Mouse (Mus musculus) kidney, adult 2 months (tissue): ENCODE measurements around the gene Bpgm. TPM values are rescaled to one million over a fixed set of nuclear protein-coding genes. Genes with fewer than 3 reads are reported as not detected.

ENCODE experiments used
- DNase-seq: peaks from one replicate; pipeline ENCODE4 v3.0.0; 2021
- H3K27ac ChIP-seq: fragments of 200-500 bp; 2 replicates; pipeline ENCODE4 v1.5.1; 2012; ENCODE audit warnings: low read depth, low read length, control low read depth, inconsistent platforms; ENCODE audit not compliant: insufficient read depth
- H3K27me3 ChIP-seq: fragments of 200-500 bp; replicated peaks from 2 replicates; pipeline ENCODE4 v1.6.1; 2012; ENCODE audit warnings: mild to moderate bottlenecking, moderate library complexity, low read length, inconsistent platforms; ENCODE audit not compliant: control insufficient read depth, insufficient read depth
- H3K36me3 ChIP-seq: fragments of 200-500 bp; 2 replicates; pipeline ENCODE4 v1.6.1; 2012; ENCODE audit warnings: mild to moderate bottlenecking, moderate library complexity, low read length, inconsistent platforms; ENCODE audit not compliant: control insufficient read depth, insufficient read depth
- H3K4me1 ChIP-seq: fragments of 200-500 bp; 2 replicates; pipeline ENCODE4 v1.6.1; 2011; ENCODE audit warnings: low read length; ENCODE audit not compliant: control insufficient read depth, insufficient read depth
- H3K4me3 ChIP-seq: fragments of 200-500 bp; 2 replicates; pipeline ENCODE4 v1.5.1; 2011; ENCODE audit warnings: mild to moderate bottlenecking, low read depth, low read length, control low read depth; ENCODE audit not compliant: insufficient read depth
- CTCF ChIP-seq: fragments of 200-500 bp; conservative IDR thresholded peaks from 2 replicates; pipeline ENCODE4 v1.5.1; 2011; ENCODE audit warnings: low read depth, mild to moderate bottlenecking, control low read depth, low read length, moderate library complexity, mixed read lengths; ENCODE audit not compliant: insufficient read depth, insufficient read length
- POLR2A ChIP-seq: fragments of 200-500 bp; IDR thresholded peaks from one replicate; pipeline ENCODE4 v1.6.1; 2011; ENCODE audit warnings: low read depth, low read length, control low read depth
- WGBS: fragments of 180-500 bp; shearing (Covaris S2); methylation state at CpG from one replicate; pipeline ENCODE4 v1.1.7; 2018; 5-methylcytosine and 5-hydroxymethylcytosine counted together
- polyA plus RNA-seq: library from polyadenylated mRNA; depleted of rRNA; stranded (reverse); fragments of >200 nt; gene quantifications from 2 replicates; pipeline ENCODE4 v1.2.3, GENCODE M21; 2012

Bpgm gene
- polyA plus RNA-seq, 1 experiment = 32.4 TPM

DNA sequence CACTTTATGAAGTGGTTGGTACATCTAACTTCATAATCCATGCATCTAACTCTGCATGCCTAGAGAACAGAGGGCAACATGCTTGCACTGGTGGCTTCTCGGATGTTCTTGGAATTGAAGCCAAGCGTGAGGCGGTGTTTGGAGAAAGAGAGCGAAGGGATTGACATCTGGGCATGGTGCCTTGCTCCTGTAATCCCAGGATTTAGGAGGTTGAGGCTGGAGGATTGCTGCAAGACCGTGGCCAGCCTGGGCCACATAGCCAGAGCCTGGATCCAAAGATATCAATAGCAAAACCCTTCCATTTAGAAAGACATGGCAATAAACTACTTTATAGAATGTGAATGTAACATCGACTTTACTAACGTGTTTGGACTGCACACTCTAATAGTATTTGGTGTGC lies 2.0 kb downstream of the Bpgm start:
- TF ChIP-seq CTCF (no peak), POLR2A (no peak)
- peak overlapping the region; percentile 80; the same call in 1 of the 2 replicates for H3K27ac ChIP-seq

DNA sequence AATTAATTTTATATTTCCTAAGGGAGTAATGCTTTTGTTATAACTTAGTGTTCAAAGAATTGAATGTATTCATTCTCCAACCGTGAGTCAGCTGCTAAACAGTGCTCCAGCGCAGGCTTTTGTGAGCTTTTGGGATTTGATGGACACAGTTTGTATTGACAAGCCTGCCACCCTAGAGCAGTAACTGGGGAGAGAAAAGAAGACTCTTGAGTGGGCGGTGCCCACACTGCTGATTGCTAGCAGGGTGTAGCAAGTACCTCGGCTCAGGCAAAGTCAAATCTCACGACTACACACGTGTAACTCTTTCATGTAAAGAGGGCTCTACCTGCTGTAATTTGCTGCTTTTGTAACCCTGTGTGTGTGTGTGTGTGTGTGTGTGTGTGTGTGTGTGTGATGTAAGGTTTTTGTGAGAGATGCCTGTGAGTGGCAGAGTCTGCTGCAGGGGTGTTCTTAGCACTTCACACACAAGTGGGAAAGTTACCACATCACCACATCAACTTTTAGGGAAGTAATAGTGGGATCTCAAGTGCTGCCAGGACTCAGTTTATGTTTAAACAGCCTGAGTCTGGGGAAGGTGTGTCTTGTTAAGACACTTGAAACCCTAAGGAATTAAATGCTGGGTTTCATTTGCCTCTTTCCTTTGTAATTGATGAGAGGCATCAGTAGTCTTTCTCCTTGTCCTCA lies 2.8 kb downstream of the Bpgm start:
- peak; percentile 60 for DNase-seq
- Histone ChIP-seq H3K4me1 (peaks cover 29% of the 10 kb centered on the region; the same call in 1 of the 2 replicates), H3K27ac (peak overlapping the region; percentile 80), H3K36me3 (no peaks in the 10 kb centered on the region), H3K27me3 (no peaks in the 10 kb centered on the region), H3K4me3 (no peak overlapping the region)
- WGBS = 34% methylated on average over 6 of the region's 6 CpGs
- no peak for TF ChIP-seq POLR2A
- no peak for TF ChIP-seq CTCF

More for the DNA sequence above, 2.0 kb downstream of the Bpgm start:
- H3K36me3 ChIP-seq = no peaks in the 10 kb centered on the region
- DNase-seq = peak; percentile 54
- no peaks in the 10 kb centered on the region for H3K27me3 ChIP-seq
- peaks cover 29% of the 10 kb centered on the region; the same call in 1 of the 2 replicates for H3K4me1 ChIP-seq
- WGBS = 65% methylated on average over 7 of the region's 7 CpGs
- H3K4me3 ChIP-seq = no peak overlapping the region

DNA sequence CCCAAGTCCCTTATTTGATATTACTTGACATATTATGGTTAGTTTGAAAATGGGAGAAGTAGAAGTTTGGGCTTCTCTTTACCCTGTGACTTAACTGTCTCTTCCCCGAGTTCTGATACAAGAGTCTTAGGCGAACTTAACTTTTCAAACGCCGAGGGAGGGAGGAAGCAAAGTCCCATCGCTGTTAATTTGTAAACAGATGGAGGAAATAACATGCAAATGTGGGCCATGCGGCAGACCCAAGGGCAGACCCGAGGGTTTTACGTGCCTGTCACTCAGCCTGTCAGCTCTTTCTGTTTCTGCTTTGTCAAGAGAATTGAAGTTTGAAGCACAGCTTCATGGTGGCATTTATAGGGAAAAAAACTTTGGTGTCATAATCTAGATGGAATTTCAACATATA lies 3.5 kb downstream of the Bpgm start:
- Histone ChIP-seq H3K27ac (0 out of 2 replicates have a peak overlapping the region, but pooled peaks have one; percentile 26), H3K4me3 (no peak overlapping the region), H3K36me3 (no peaks in the 10 kb centered on the region), H3K27me3 (no peaks in the 10 kb centered on the region), H3K4me1 (peaks cover 29% of the 10 kb centered on the region; the same call in 1 of the 2 replicates)
- peak; percentile 90 for DNase-seq
- TF ChIP-seq CTCF (no peak), POLR2A (no peak)
- 17% methylated on average over 8 of the region's 8 CpGs for WGBS

DNA sequence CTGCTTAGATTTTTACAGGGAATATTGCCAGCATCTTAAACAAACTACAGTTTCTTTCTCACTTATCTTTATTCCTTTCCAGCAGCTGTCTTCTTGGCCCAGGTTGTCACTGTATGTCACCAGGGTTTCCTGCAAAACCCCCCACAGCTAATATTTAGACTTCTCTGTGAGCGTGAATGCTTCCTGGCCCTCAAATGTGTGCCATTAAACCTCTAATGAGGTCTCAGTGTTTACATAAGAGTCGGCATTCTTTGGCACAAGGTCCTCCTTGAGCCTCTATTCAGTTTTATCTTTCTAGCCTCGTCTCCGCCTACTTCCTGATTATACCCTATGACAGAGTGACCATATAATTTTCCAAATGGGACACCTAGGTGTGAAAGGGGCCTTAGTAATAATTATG lies 4.7 kb downstream of the Bpgm start:
- peaks cover 24% of the 10 kb centered on the region; the same call in 1 of the 2 replicates for H3K4me1 ChIP-seq
- TF ChIP-seq CTCF (no peak), POLR2A (no peak)
- 30% methylated on average over 4 of the region's 4 CpGs for WGBS
- no peak overlapping the region for H3K4me3 ChIP-seq
- no peak overlapping the region for H3K27ac ChIP-seq
- no peak for DNase-seq
- no peaks in the 10 kb centered on the region for H3K36me3 ChIP-seq
- H3K27me3 ChIP-seq = no peaks in the 10 kb centered on the region

DNA sequence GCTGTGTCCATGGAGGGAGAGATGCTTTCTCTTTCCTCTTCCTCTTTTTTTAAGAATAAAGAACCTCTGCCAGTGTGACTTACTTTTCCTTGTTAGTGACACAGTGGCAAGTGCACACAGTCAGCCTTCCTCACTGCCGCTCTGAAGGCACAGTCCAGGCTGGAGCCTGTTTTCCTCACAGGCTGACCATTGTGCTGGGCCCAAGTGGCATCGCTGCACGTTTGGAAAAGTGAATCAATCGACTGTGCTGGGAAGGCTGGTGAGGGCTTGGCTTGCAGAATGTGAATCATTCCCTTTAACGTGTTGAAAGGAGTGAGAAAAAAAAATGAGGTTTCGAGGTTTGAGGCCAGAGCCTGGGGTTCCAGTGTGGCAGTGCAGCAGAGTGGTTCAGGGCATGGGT lies 5.3 kb downstream of the Bpgm start:
- WGBS = 76% methylated on average over 6 of the region's 6 CpGs
- Histone ChIP-seq H3K4me3 (no peak overlapping the region), H3K4me1 (peaks cover 24% of the 10 kb centered on the region; the same call in 1 of the 2 replicates), H3K27ac (no peak overlapping the region), H3K36me3 (no peaks in the 10 kb centered on the region), H3K27me3 (no peaks in the 10 kb centered on the region)
- no peak for DNase-seq
- TF ChIP-seq POLR2A (no peak), CTCF (no peak)

DNA sequence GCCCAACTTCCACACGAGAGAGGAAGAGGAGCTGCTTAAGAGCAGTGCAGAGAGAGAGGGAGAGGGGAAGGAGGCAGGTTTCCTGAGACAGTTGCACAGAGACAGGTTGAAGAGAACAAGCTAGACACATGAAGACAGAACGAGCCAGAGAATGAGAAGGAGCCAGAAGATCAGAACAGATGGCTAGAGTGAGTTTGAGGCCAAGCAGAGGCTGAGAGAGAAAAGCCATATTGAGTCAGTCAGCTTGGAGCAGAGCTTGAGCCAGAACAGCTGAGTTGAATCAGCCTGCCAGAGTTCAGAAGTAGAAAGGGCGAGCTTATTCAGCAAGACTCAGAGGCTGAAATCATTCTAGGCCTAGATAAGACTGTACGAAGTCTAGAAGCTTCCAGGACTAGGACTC lies 6.8 kb downstream of the Bpgm start:
- H3K4me3 ChIP-seq = no peak overlapping the region
- no peaks in the 10 kb centered on the region for H3K36me3 ChIP-seq
- H3K27me3 ChIP-seq = no peaks in the 10 kb centered on the region
- 67% methylated on average over 4 of the region's 4 CpGs for WGBS
- no peak overlapping the region for H3K27ac ChIP-seq
- H3K4me1 ChIP-seq = peaks cover 24% of the 10 kb centered on the region; the same call in 1 of the 2 replicates
- TF ChIP-seq CTCF (no peak), POLR2A (no peak)
- DNase-seq = peak; percentile 27

DNA sequence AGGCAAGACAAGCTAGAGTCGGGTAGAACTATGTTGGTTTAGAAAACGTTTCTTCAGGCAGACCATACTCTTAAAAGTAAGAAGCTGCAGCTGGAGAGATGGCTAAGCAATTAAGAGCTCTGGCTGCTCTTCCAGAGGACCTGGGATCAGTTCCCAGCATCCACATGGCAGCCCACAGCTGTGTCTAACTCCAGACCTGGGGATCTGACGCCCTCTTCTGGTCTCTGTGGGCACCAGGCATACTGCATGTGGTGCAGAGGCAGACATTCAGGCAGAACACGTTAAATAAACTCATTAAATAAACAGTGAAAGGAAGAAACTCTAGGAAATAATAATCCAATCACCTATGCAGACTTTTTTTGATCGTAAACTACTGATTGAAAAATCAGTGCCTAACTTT lies 7.4 kb downstream of the Bpgm start:
- H3K4me1 ChIP-seq = peaks cover 18% of the 10 kb centered on the region; the same call in 1 of the 2 replicates
- no peak for DNase-seq
- H3K27ac ChIP-seq = no peak overlapping the region
- TF ChIP-seq POLR2A (no peak), CTCF (no peak)
- 82% methylated on average over 5 of the region's 5 CpGs for WGBS
- H3K4me3 ChIP-seq = no peak overlapping the region
- no peaks in the 10 kb centered on the region for H3K36me3 ChIP-seq
- H3K27me3 ChIP-seq = no peaks in the 10 kb centered on the region
